Comparison of ENCODE assay signal across 11 mouse cellular contexts in genomic region chr7:142483136-142483535, GRCm38 (mm10). TPM values are rescaled to one million over a fixed set of nuclear protein-coding genes. Genes with fewer than 3 reads are reported as not detected.
DNase-seq lines count a peak whose midpoint lies in the region; ATAC-seq lines count a peak whose summit lies in the region.
"Had no signal": no experiment of that assay in that cellular context is flagged by ENCODE, and none has a peak within 500 bp of the region (broad histone marks: within the 10 kb centered on the region; RNA-seq: fewer than 3 reads in every experiment).

No protein-coding gene starts in this region.

- no peak overlapping the region for H3K4me2 ChIP-seq in hindbrain, embryonic 12.5 days (replicated peaks)
- H3K4me2 ChIP-seq in hindbrain, embryonic 14.5 days (replicated peaks), result no peak overlapping the region
- H3K4me2 ChIP-seq in heart, embryonic 12.5 days, result peak overlapping the region; percentile 4; the same call in 1 of the 2 replicates

- H3K9ac ChIP-seq in hindbrain, embryonic 12.5 days, result no peak overlapping the region
- no peak overlapping the region for H3K9ac ChIP-seq in hindbrain, embryonic 14.5 days
- peak overlapping the region; percentile 80; the same call in 1 of the 2 replicates for H3K9ac ChIP-seq in heart, embryonic 12.5 days

- H3K4me1 ChIP-seq in hindbrain, embryonic 12.5 days, result peaks cover 43% of the 10 kb centered on the region
- peaks cover 18% of the 10 kb centered on the region for H3K4me1 ChIP-seq in hindbrain, embryonic 14.5 days (replicated peaks; ENCODE audit: control insufficient read depth, insufficient read depth, low read length)
- peaks cover 85% of the 10 kb centered on the region for H3K4me1 ChIP-seq in heart, embryonic 12.5 days (replicated peaks)
- H3K4me1 ChIP-seq: megakaryocyte, embryonic 14.5 days had no signal

- no peak overlapping the region for H3K4me3 ChIP-seq in hindbrain, embryonic 12.5 days
- no peak overlapping the region for H3K4me3 ChIP-seq in hindbrain, embryonic 14.5 days (replicated peaks; ENCODE audit: low read length)
- H3K4me3 ChIP-seq in heart, embryonic 12.5 days, result no peak overlapping the region
- H3K4me3 ChIP-seq: megakaryocyte, embryonic 14.5 days had no signal

- ATAC-seq in hindbrain, embryonic 12.5 days (ENCODE audit: low FRiP score), result no peak
- ATAC-seq in hindbrain, embryonic 14.5 days (ENCODE audit: low FRiP score), result no peak
- peak; percentile 52 for ATAC-seq in heart, embryonic 12.5 days (ENCODE audit: insufficient number of reproducible peaks, low FRiP score)

- H3K36me3 ChIP-seq in hindbrain, embryonic 12.5 days, result no peaks in the 10 kb centered on the region
- no peaks in the 10 kb centered on the region for H3K36me3 ChIP-seq in hindbrain, embryonic 14.5 days (replicated peaks; ENCODE audit: control insufficient read depth, insufficient read depth)
- 0 out of 2 replicates have a peak, but pooled peaks cover 8% of the 10 kb centered on the region for H3K36me3 ChIP-seq in heart, embryonic 12.5 days

- WGBS in hindbrain, embryonic 12.5 days, result 53% methylated on average over 11 of the region's 11 CpGs
- 52% methylated on average over 11 of the region's 11 CpGs for WGBS in hindbrain, embryonic 14.5 days
- WGBS in heart, embryonic 12.5 days, result 5% methylated on average over 11 of the region's 11 CpGs

- DNase-seq in hindbrain, embryonic 14.5 days (ENCODE audit: low spot score), result no peak
- peak; percentile 57 for DNase-seq in embryo, embryonic 10.5 days (ENCODE audit: low spot score)
- DNase-seq in mesoderm, embryonic 11.5 days (ENCODE audit: low read depth, low spot score), result peak; percentile 57
- DNase-seq in adrenal gland, postnatal 4 days (ENCODE audit: low spot score in 2 of 2), result no peak
- no peak for DNase-seq in left cerebral cortex, adult 11 months (ENCODE audit: low spot score)
- no peak for DNase-seq in right cerebral cortex, postnatal 4 days
- DNase-seq: thymus, adult 2 months had no signal

- H3K27me3 ChIP-seq in hindbrain, embryonic 12.5 days, result no peaks in the 10 kb centered on the region
- no peaks in the 10 kb centered on the region for H3K27me3 ChIP-seq in hindbrain, embryonic 14.5 days (ENCODE audit: control insufficient read depth, insufficient read depth, low read length)
- H3K27me3 ChIP-seq in heart, embryonic 12.5 days (replicated peaks), result no peaks in the 10 kb centered on the region

- peak overlapping the region; percentile 81 for H3K27ac ChIP-seq in hindbrain, embryonic 12.5 days
- no peak overlapping the region; the same call in 1 of the 2 replicates for H3K27ac ChIP-seq in hindbrain, embryonic 14.5 days
- peak overlapping the region; percentile 98 for H3K27ac ChIP-seq in heart, embryonic 12.5 days (ENCODE audit: poor library complexity, severe bottlenecking)

- H3K9me3 ChIP-seq in hindbrain, embryonic 12.5 days (replicated peaks), result no peaks in the 10 kb centered on the region
- H3K9me3 ChIP-seq in hindbrain, embryonic 14.5 days (ENCODE audit: control insufficient read depth, low read length), result no peaks in the 10 kb centered on the region
- H3K9me3 ChIP-seq in heart, embryonic 12.5 days (replicated peaks), result no peaks in the 10 kb centered on the region
- H3K9me3 ChIP-seq: megakaryocyte, embryonic 14.5 days had no signal

RNA-seq across cellular contexts. Expression of gene Tnnt3, which starts 15.5 kb away (rescaled TPM):
- polyA plus RNA-seq in hindbrain, embryonic 12.5 days (2016; fragmentation: Nextera tagmentation; extraction: Ambion mirVana), result 1.8 and 5.8 TPM in 2 replicates
- polyA plus RNA-seq in hindbrain, embryonic 14.5 days (2014; fragmentation: Nextera tagmentation; extraction: Ambion mirVana), result 1.2 and 1.6 TPM in 2 replicates
- polyA plus RNA-seq in heart, embryonic 12.5 days (2016; fragmentation: Nextera tagmentation; extraction: Ambion mirVana), result 6.4 and 9.3 TPM in 2 replicates
- 100 to 1,000 TPM; 118 to 299 TPM for total RNA-seq in adrenal gland, postnatal 4 days (2021)

RNA-seq across cellular contexts. Expression of gene Lsp1, which starts 22.5 kb away (rescaled TPM):
- polyA plus RNA-seq in hindbrain, embryonic 12.5 days (2016; fragmentation: Nextera tagmentation; extraction: Ambion mirVana), result 9.6 and 14.4 TPM in 2 replicates
- 4.8 and 8.2 TPM in 2 replicates for polyA plus RNA-seq in hindbrain, embryonic 14.5 days (2014; fragmentation: Nextera tagmentation; extraction: Ambion mirVana)
- polyA plus RNA-seq in heart, embryonic 12.5 days (2016; fragmentation: Nextera tagmentation; extraction: Ambion mirVana), result 33.4 and 38.4 TPM in 2 replicates
- total RNA-seq in adrenal gland, postnatal 4 days (2021), result 10 to 100 TPM; 25.1 to 43.0 TPM

RNA-seq across cellular contexts. Expression of gene Tnni2, which starts 41.5 kb away (rescaled TPM):
- 1.9 and 3.6 TPM in 2 replicates for polyA plus RNA-seq in hindbrain, embryonic 12.5 days (2016; fragmentation: Nextera tagmentation; extraction: Ambion mirVana)
- polyA plus RNA-seq in hindbrain, embryonic 14.5 days (2014; fragmentation: Nextera tagmentation; extraction: Ambion mirVana), result 1.0 TPM in 1 of 2 replicates, not detected in the other
- 50.6 and 53.5 TPM in 2 replicates for polyA plus RNA-seq in heart, embryonic 12.5 days (2016; fragmentation: Nextera tagmentation; extraction: Ambion mirVana)
- 100 to 1,000 TPM in 1 of 2 experiments, 10 to 100 TPM in 1; 79.5 to 219 TPM for total RNA-seq in adrenal gland, postnatal 4 days (2021)

RNA-seq across cellular contexts. Expression of gene Syt8, which starts 48.5 kb away (rescaled TPM):
- 0.30 TPM in 1 of 2 replicates, not detected in the other for polyA plus RNA-seq in hindbrain, embryonic 12.5 days (2016; fragmentation: Nextera tagmentation; extraction: Ambion mirVana)
- not detected in 2 replicates for polyA plus RNA-seq in hindbrain, embryonic 14.5 days (2014; fragmentation: Nextera tagmentation; extraction: Ambion mirVana)
- 0.28 and 0.57 TPM in 2 replicates for polyA plus RNA-seq in heart, embryonic 12.5 days (2016; fragmentation: Nextera tagmentation; extraction: Ambion mirVana)
- total RNA-seq in adrenal gland, postnatal 4 days (2021), result not detected
- total RNA-seq: hematopoietic stem cell, adult 5-6 weeks had no signal

RNA-seq across cellular contexts. Expression of gene Mrpl23, which starts 49.4 kb away (rescaled TPM):
- 8.4 and 13.4 TPM in 2 replicates for polyA plus RNA-seq in hindbrain, embryonic 12.5 days (2016; fragmentation: Nextera tagmentation; extraction: Ambion mirVana)
- 21.6 and 22.9 TPM in 2 replicates for polyA plus RNA-seq in hindbrain, embryonic 14.5 days (2014; fragmentation: Nextera tagmentation; extraction: Ambion mirVana)
- polyA plus RNA-seq in heart, embryonic 12.5 days (2016; fragmentation: Nextera tagmentation; extraction: Ambion mirVana), result 12.0 and 15.2 TPM in 2 replicates
- 1 to 10 TPM; 8.2 to 9.5 TPM for total RNA-seq in adrenal gland, postnatal 4 days (2021)

Comparison
In these comparisons a context has a peak if more than half of its experiments do, and no peak if none do; other contexts are left out.
1. DNase-seq: peak in embryo, embryonic 10.5 days (single experiment) and mesoderm, embryonic 11.5 days (single experiment); none in hindbrain, embryonic 14.5 days (single experiment), adrenal gland, postnatal 4 days (0 of 2), left cerebral cortex, adult 11 months (single experiment) and right cerebral cortex, postnatal 4 days (single experiment).
2. RNA of gene Tnni2, which starts 41.5 kb away (polyA plus RNA-seq): 50.6 to 53.5 TPM in heart, embryonic 12.5 days; 1.9 to 3.6 TPM in hindbrain, embryonic 12.5 days and 1.0 TPM in hindbrain, embryonic 14.5 days; every median in the first group is over 10 times any median in the second.